Mouse (Mus musculus) heart, embryonic 12.5 days (tissue): Measurements from ENCODE around the gene Myom3. TPM values are rescaled to one million over a fixed set of nuclear protein-coding genes. Genes with fewer than 3 reads are reported as not detected.
A peak's percentile ranks its signal among the peaks of the same experiment; 100 is the strongest.

Experiments used
- ATAC-seq: fragments of 200-750 bp; cut with Nextera tagmentation; 2 replicates; pipeline ENCODE4 v1.8.0; 2017; ENCODE audit warnings: moderate TSS enrichment, moderate library complexity; ENCODE audit not compliant: insufficient number of reproducible peaks, low FRiP score
- H3K27ac ChIP-seq: fragments of 300-500 bp; sonication (generic); 2 replicates; pipeline ENCODE4 v1.5.1; 2016; ENCODE audit warnings: mild to moderate bottlenecking, moderate library complexity; ENCODE audit not compliant: poor library complexity, severe bottlenecking
- H3K27me3 ChIP-seq: fragments of 300-500 bp; sonication (generic); replicated peaks from 2 replicates; pipeline ENCODE4 v1.6.1; 2016; ENCODE audit warnings: mild to moderate bottlenecking, moderate library complexity
- H3K36me3 ChIP-seq: fragments of 300-500 bp; sonication (generic); 2 replicates; pipeline ENCODE4 v1.6.1; 2016; ENCODE audit warnings: mild to moderate bottlenecking, moderate library complexity
- H3K4me1 ChIP-seq: fragments of 300-500 bp; sonication (generic); replicated peaks from 2 replicates; pipeline ENCODE4 v1.6.1; 2016; ENCODE audit warnings: mild to moderate bottlenecking
- H3K4me2 ChIP-seq: fragments of 300-500 bp; sonication (generic); 2 replicates; pipeline ENCODE4 v1.6.1; 2016; ENCODE audit warnings: mild to moderate bottlenecking, moderate library complexity
- H3K4me3 ChIP-seq: fragments of 300-500 bp; sonication (generic); 2 replicates; pipeline ENCODE4 v1.5.1; 2016; ENCODE audit warnings: mild to moderate bottlenecking
- H3K9ac ChIP-seq: fragments of 300-500 bp; sonication (generic); 2 replicates; pipeline ENCODE4 v1.6.1; 2016; ENCODE audit warnings: mild to moderate bottlenecking, moderate library complexity
- H3K9me3 ChIP-seq: fragments of 300-500 bp; sonication (generic); replicated peaks from 2 replicates; pipeline ENCODE4 v1.6.1; 2016; ENCODE audit warnings: mild to moderate bottlenecking, moderate library complexity
- WGBS: fragments of 180-500 bp; shearing (Covaris S2); methylation state at CpG from one replicate; pipeline ENCODE4 v1.1.7; 2016; 5-methylcytosine and 5-hydroxymethylcytosine counted together
- polyA plus RNA-seq: library from polyadenylated mRNA; unstranded; fragments of >200 nt; fragmentation: Nextera tagmentation; extraction: Ambion mirVana; gene quantifications from 2 replicates; pipeline ENCODE4 v1.2.1, GENCODE M21; 2016

Myom3 gene
- polyA plus RNA-seq, 1 experiment from 2014 or later: 0.08 TPM

DNA sequence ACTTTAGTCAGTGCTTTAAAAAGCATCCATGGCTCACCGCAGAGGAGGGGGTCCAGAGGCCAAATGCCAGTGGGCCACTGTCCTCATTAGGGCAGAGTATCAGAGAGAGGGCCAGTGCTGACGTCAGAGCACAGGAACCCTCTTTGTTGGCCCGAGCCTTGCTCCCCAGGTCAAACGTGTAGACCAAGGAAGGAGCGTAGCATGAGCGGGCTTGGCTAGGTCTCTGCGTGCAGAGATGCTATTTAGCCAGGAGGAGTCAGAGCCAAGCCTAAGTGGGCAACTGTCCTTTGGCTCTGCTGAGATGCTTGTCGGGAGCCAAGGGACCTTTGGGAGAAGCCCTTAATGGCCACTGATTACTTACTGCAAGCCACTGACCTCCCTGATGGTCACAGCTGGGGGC lies 1.5 kb downstream of the Myom3 start:
- Histone ChIP-seq H3K36me3 (no peaks in the 10 kb centered on the region), H3K4me2 (no peak overlapping the region), H3K4me3 (no peak overlapping the region), H3K4me1 (peaks cover 24% of the 10 kb centered on the region), H3K9ac (no peak overlapping the region), H3K27ac (no peak overlapping the region), H3K9me3 (no peaks in the 10 kb centered on the region), H3K27me3 (0 out of 2 replicates have a peak, but pooled peaks cover 6% of the 10 kb centered on the region)
- no peak for ATAC-seq
- WGBS: 67% methylated on average over 8 of the region's 8 CpGs

DNA sequence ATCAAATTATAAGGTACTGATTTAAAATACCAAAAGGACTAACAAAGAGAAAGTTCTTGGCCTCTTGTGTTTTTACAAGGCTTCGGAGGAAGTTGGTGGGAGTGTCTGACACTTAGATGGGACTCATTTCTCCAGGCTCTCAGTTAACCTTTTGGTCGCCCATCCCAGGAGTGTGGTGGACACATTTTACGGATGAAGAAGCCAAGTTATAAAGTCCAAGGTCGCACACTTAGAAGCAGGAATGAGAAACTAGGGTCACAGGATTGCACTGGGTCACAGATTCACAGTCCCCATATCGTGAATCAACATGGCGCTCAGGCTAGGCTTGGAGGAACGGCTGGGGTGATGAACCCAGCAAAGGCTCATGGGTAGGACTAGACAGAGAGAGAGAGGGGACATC lies 2.1 kb downstream of the Myom3 start:
- whole genome bisulfite sequencing: 80% methylated on average over 7 of the region's 7 CpGs
- no peak overlapping the region for H3K9ac ChIP-seq
- H3K4me2 ChIP-seq: no peak overlapping the region
- H3K4me3 ChIP-seq: no peak overlapping the region
- 0 out of 2 replicates have a peak, but pooled peaks cover 6% of the 10 kb centered on the region for H3K27me3 ChIP-seq
- no peaks in the 10 kb centered on the region for H3K36me3 ChIP-seq
- H3K4me1 ChIP-seq: peaks cover 24% of the 10 kb centered on the region
- no peak overlapping the region for H3K27ac ChIP-seq
- H3K9me3 ChIP-seq: no peaks in the 10 kb centered on the region
- ATAC-seq: no peak

DNA sequence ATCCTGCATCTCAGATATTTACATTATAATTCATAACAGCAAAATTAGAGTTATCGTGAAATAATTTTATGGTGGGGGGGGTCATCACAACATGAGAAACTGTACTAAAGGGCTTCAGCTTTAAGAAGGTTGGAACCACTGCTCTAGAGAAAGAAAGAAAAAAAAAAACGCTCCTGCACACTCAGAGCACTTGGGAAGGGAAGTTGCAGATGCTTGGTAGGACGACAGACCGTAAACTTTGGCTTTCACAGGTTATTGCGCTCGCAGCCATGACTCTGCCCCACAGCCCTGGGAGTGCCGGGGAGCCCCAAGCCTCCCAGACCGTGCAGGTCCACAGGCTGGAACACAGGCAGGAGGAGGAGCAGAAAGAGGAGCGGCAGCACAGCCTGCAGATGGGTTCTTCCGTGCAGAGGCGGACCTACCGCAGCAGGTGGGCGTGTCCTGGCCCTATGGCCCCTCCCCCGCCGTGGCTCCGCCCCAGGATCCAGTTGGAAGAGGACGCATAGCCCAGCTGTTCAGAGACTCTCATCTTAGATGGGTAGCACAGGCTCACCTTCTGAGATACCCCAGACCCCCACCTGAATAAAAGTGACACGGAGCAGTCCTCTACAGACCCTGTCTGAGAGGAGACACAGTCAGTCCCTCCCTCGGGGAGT lies 2.9 kb downstream of the Myom3 start:
- peak overlapping the region; percentile 25; the same call in 1 of the 2 replicates for H3K9ac ChIP-seq
- 11% methylated on average over 19 of the region's 19 CpGs for WGBS
- no peaks in the 10 kb centered on the region for H3K36me3 ChIP-seq

DNA sequence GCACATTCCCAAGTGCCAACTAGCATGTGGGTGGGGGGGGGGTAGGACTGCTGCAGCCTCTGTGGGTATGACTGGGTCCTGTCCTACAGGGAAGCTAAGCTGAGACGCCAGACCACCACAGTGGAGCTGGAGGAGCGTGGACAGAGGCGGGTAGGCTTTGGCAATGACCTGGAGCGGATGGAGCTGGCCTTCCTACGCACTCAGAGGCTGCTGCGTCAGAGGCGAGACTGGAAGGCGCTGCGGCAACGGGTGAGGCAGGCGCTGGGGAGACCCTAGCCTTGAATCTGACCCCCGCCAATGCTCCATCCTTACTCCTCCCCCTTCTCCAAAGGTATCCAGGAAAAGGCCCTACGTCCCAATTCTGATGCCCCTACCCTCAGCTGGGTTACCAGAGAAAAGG lies 5.2 kb downstream of the Myom3 start:
- H3K9ac ChIP-seq: no peak overlapping the region
- peaks cover 21% of the 10 kb centered on the region for H3K4me1 ChIP-seq
- H3K27me3 ChIP-seq: 0 out of 2 replicates have a peak, but pooled peaks cover 3% of the 10 kb centered on the region
- ATAC-seq: no peak
- H3K4me2 ChIP-seq: no peak overlapping the region
- WGBS: 77% methylated on average over 13 of the region's 13 CpGs
- no peaks in the 10 kb centered on the region for H3K36me3 ChIP-seq
- no peak overlapping the region for H3K4me3 ChIP-seq
- no peaks in the 10 kb centered on the region for H3K9me3 ChIP-seq
- H3K27ac ChIP-seq: no peak overlapping the region

More for the DNA sequence above, 2.9 kb downstream of the Myom3 start:
- peak overlapping the region; percentile 71 for H3K4me2 ChIP-seq
- H3K9me3 ChIP-seq: no peaks in the 10 kb centered on the region
- H3K4me3 ChIP-seq: peak overlapping the region; percentile 44
- H3K27ac ChIP-seq: no peak overlapping the region
- H3K27me3 ChIP-seq: 0 out of 2 replicates have a peak, but pooled peaks cover 6% of the 10 kb centered on the region
- H3K4me1 ChIP-seq: peaks cover 24% of the 10 kb centered on the region
- ATAC-seq: peak; percentile 48

DNA sequence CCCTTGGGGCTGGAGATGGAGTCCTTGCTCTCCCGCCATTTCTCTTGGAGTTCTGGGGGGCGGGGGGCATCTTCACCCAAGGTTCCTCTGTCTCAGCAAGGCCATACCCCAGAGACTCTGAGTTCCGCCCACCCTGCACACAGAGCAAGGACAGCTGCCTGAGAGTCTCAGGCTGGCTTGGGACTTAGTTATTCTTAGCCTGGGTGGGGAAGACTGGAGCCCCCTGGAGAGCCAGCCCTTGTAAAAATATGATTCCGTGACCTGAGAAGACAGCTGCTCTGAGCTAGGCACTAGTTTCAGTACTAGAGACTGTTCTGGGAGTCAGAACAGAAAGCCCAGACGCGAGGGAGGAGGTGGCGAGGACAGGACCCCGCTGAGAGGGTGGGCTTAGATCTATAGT lies 6.2 kb downstream of the Myom3 start:
- Histone ChIP-seq H3K27ac (no peak overlapping the region), H3K27me3 (0 out of 2 replicates have a peak, but pooled peaks cover 3% of the 10 kb centered on the region), H3K36me3 (no peaks in the 10 kb centered on the region), H3K4me3 (no peak overlapping the region), H3K4me2 (no peak overlapping the region), H3K9ac (no peak overlapping the region), H3K9me3 (no peaks in the 10 kb centered on the region), H3K4me1 (peaks cover 20% of the 10 kb centered on the region)
- no peak for ATAC-seq
- WGBS: 74% methylated on average over 8 of the region's 8 CpGs

DNA sequence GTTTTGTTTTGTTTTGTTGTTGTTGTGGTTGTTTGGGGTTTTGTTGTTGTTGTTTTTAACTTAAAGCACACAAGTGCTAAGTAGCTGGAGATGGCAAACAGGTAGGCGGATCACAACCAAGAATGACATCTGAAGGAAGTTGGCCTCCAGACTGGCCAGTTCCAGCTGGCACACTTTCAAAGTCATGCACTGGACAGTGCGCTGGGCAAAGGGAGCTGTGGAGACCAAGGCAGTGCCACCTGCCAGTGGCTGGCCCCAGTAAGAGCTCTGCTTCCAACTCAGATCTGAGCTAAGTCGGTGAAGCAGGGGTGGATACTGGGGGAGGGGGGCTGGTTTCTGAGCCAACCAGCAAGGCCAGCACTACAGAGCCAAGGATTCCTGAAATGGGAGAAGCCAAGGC lies 7.5 kb downstream of the Myom3 start:
- ATAC-seq: no peak
- 74% methylated on average over 3 of the region's 3 CpGs for WGBS
- Histone ChIP-seq H3K4me1 (peaks cover 24% of the 10 kb centered on the region), H3K4me2 (no peak overlapping the region), H3K36me3 (no peaks in the 10 kb centered on the region), H3K27ac (no peak overlapping the region), H3K4me3 (no peak overlapping the region), H3K9ac (no peak overlapping the region), H3K9me3 (no peaks in the 10 kb centered on the region), H3K27me3 (no peaks in the 10 kb centered on the region)

DNA sequence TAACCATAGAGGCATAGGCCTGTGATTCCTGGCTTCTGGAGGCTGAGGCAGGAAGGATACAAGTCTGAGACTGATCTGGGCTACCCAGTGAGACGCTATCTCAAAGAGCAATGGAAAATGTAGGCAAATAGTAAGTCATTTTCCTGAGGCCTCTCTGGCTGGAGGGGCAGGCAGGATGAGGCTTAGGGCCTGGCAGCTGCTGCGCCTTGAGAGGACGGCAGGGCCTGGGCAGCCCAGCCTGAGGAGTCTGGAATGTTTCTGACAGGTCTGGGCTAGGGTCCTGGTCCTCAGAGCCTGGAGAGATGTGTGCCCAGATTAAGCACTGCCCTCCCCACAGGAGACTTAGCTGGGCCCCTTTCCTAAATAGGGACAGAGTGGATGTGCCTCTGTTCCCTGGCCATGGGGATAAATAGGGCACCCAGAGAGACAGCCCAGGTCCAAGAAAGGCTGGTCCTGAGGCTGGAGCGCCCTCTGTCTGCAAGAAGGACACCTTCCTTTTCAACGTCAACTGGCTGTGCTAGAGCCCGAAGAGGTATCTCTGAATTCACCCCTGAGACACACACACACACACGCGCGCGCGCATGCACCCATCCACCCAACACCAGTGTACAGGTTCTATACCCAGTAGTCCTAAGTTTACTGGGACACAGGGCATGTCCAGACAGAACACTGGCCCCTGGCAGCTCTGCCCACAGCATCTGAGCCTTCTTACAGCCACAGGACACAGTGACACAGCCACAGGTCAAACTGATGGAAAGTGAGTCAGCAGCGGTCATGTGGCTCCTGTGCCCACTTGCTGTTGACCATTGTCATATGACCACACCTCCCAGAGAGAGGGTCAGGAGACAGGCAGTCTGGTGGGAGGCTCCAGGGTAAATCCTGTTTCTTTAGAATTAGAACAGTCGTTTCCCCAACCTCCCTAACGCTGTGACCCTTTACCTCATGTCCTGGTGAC lies 9.3 kb downstream of the Myom3 start:
- WGBS: 60% methylated on average over 14 of the region's 14 CpGs

GRCm38 (mm10) chr4:135770611-135771305 lies 11.2 kb downstream of the Myom3 start:
- Histone ChIP-seq H3K9me3 (no peaks in the 10 kb centered on the region), H3K4me2 (no peak overlapping the region), H3K4me1 (peaks cover 34% of the 10 kb centered on the region), H3K36me3 (no peaks in the 10 kb centered on the region), H3K27ac (no peak overlapping the region), H3K4me3 (no peak overlapping the region), H3K27me3 (peaks cover 4% of the 10 kb centered on the region; the same call in 1 of the 2 replicates), H3K9ac (no peak overlapping the region)
- ATAC-seq: no peak
- 84% methylated on average over 18 of the region's 18 CpGs for WGBS

More for the DNA sequence above, 9.3 kb downstream of the Myom3 start:
- H3K27me3 ChIP-seq: no peaks in the 10 kb centered on the region
- 0 out of 2 replicates have a peak, but pooled peaks have one; percentile 16 for ATAC-seq
- H3K36me3 ChIP-seq: no peaks in the 10 kb centered on the region
- H3K9ac ChIP-seq: no peak overlapping the region
- H3K9me3 ChIP-seq: no peaks in the 10 kb centered on the region
- H3K4me3 ChIP-seq: no peak overlapping the region
- peaks cover 36% of the 10 kb centered on the region for H3K4me1 ChIP-seq
- no peak overlapping the region for H3K4me2 ChIP-seq
- no peak overlapping the region for H3K27ac ChIP-seq

GRCm38 (mm10) chr4:135771592-135771991 lies 12.1 kb downstream of the Myom3 start:
- Histone ChIP-seq H3K36me3 (no peaks in the 10 kb centered on the region), H3K27me3 (peaks cover 7% of the 10 kb centered on the region; the same call in 1 of the 2 replicates), H3K4me1 (peaks cover 32% of the 10 kb centered on the region), H3K4me3 (no peak overlapping the region), H3K4me2 (no peak overlapping the region), H3K27ac (peak overlapping the region; percentile 74), H3K9ac (no peak overlapping the region), H3K9me3 (no peaks in the 10 kb centered on the region)
- ATAC-seq: no peak
- WGBS: 85% methylated on average over 6 of the region's 6 CpGs

- Histone ChIP-seq H3K27ac (peak overlapping the region; percentile 74), H3K9ac (no peak overlapping the region), H3K4me3 (no peak overlapping the region), H3K4me2 (no peak overlapping the region), H3K36me3 (no peaks in the 10 kb centered on the region), H3K27me3 (peaks cover 7% of the 10 kb centered on the region; the same call in 1 of the 2 replicates), H3K9me3 (no peaks in the 10 kb centered on the region), H3K4me1 (peaks cover 32% of the 10 kb centered on the region)
- peak; percentile 43; the same call in 1 of the 2 replicates for ATAC-seq
- 39% methylated on average over 4 of the region's 4 CpGs for WGBS
These were observed 13.2 kb downstream of the Myom3 start for GRCm38 (mm10) chr4:135772671-135773070.
